Mouse (Mus musculus): ENCODE measurements around the gene Mob3b. TPM values are rescaled to one million over a fixed set of nuclear protein-coding genes. Genes with fewer than 3 reads are reported as not detected.

Gene Mob3b
- polyA plus RNA-seq, 1 experiment: 2.2 TPM

DNA sequence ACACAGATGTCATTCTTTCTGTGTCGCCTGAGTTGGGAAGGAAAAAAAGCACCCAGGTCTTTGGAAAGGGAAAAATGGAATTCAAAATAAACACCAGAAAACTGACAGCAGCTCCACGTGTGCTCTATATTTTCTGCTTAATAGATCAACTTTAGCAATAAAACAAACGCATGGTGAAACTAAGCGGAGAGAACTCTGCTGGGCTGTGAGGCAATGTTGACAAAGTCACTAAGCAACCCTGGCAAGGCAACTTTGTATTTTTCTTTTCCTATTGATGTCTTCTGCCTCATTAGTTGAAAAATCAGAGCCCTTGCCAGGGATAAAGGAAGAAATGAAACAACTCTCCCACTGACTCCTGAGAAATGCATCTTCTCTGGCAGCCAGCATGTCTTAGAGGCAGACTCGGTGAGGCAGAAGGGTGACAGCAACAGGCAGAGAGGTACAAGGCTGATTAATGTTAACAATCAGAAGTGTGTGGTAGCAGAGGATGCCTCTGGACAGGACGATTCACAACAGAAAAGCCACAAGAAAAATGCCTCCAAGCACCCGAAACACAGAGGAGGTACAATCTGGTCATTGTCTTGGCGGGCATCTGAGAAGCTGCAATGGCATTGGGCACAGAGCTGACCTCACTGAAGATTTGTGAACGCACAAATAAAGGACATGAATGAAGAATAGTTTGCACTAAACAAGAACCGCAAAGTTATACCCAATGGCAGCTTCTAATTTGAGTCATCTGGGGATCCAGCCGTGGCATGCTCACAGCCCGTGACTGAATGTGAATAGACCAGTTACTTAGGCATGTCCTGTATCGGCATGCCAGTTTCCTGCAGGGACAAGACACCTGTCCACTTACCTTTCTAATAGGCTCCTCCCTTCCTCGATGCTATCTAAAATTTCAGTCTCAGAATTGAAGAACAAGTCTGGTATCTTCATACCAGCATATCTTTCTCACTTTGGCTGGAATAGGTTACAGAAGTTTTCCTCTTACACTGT lies 67.7 kb downstream of the Mob3b start:
- no peaks in the 10 kb centered on the region for H3K4me1 ChIP-seq (ENCODE audit: control insufficient read depth, insufficient read depth, low read length)
- TF ChIP-seq CTCF (IDR thresholded peaks at IDR 0.05; ENCODE audit: control insufficient read depth, insufficient read depth, low read length) (no peak), POLR2A (IDR thresholded peaks at IDR 0.05; ENCODE audit: borderline replicate concordance, control insufficient read depth, low read depth, low read length) (no peak)
- no peak overlapping the region for H3K27ac ChIP-seq (ENCODE audit: control insufficient read depth, insufficient read depth, low read depth, low read length, poor library complexity)
- 81% methylated on average over 14 of the region's 14 CpGs for WGBS
- no peak overlapping the region for H3K4me3 ChIP-seq (replicated peaks; ENCODE audit: control insufficient read depth, low read depth, low read length)

- H3K4me3 ChIP-seq (replicated peaks; ENCODE audit: control insufficient read depth, low read depth, low read length): no peak overlapping the region
- H3K27ac ChIP-seq (ENCODE audit: control insufficient read depth, insufficient read depth, low read depth, low read length, poor library complexity): no peak overlapping the region
- H3K4me1 ChIP-seq (ENCODE audit: control insufficient read depth, insufficient read depth, low read length): no peaks in the 10 kb centered on the region
- 82% methylated on average over 7 of the region's 7 CpGs for WGBS
- no peak for TF ChIP-seq POLR2A (IDR thresholded peaks at IDR 0.05; ENCODE audit: borderline replicate concordance, control insufficient read depth, low read depth, low read length)
- no peak for TF ChIP-seq CTCF (IDR thresholded peaks at IDR 0.05; ENCODE audit: control insufficient read depth, insufficient read depth, low read length)
These were observed 71.1 kb downstream of the Mob3b start for GRCm38 (mm10) chr4:35086067-35086700.

GRCm38 (mm10) chr4:35084060-35084459 lies 73.2 kb downstream of the Mob3b start:
- 87% methylated on average over 8 of the region's 8 CpGs for WGBS
- no peak overlapping the region for H3K4me3 ChIP-seq (replicated peaks; ENCODE audit: control insufficient read depth, low read depth, low read length)
- TF ChIP-seq CTCF (IDR thresholded peaks at IDR 0.05; ENCODE audit: control insufficient read depth, insufficient read depth, low read length) (no peak), POLR2A (IDR thresholded peaks at IDR 0.05; ENCODE audit: borderline replicate concordance, control insufficient read depth, low read depth, low read length) (no peak)
- H3K27ac ChIP-seq (ENCODE audit: control insufficient read depth, insufficient read depth, low read depth, low read length, poor library complexity): no peak overlapping the region
- H3K4me1 ChIP-seq (ENCODE audit: control insufficient read depth, insufficient read depth, low read length): no peaks in the 10 kb centered on the region

- H3K4me3 ChIP-seq (replicated peaks; ENCODE audit: control insufficient read depth, low read depth, low read length): no peak overlapping the region
- no peak overlapping the region for H3K27ac ChIP-seq (ENCODE audit: control insufficient read depth, insufficient read depth, low read depth, low read length, poor library complexity)
- no peaks in the 10 kb centered on the region for H3K4me1 ChIP-seq (ENCODE audit: control insufficient read depth, insufficient read depth, low read length)
- no peak for TF ChIP-seq CTCF (IDR thresholded peaks at IDR 0.05; ENCODE audit: control insufficient read depth, insufficient read depth, low read length)
- TF ChIP-seq POLR2A (IDR thresholded peaks at IDR 0.05; ENCODE audit: borderline replicate concordance, control insufficient read depth, low read depth, low read length): no peak
- WGBS: 75% methylated on average over 10 of the region's 10 CpGs
These were observed 74.7 kb downstream of the Mob3b start for GRCm38 (mm10) chr4:35082476-35083114.

GRCm38 (mm10) chr4:35080285-35080684 lies 77.0 kb downstream of the Mob3b start:
- no peaks in the 10 kb centered on the region for H3K4me1 ChIP-seq (ENCODE audit: control insufficient read depth, insufficient read depth, low read length)
- WGBS: 36% methylated on average over 6 of the region's 6 CpGs
- H3K27ac ChIP-seq (ENCODE audit: control insufficient read depth, insufficient read depth, low read depth, low read length, poor library complexity): no peak overlapping the region
- TF ChIP-seq POLR2A (IDR thresholded peaks at IDR 0.05; ENCODE audit: borderline replicate concordance, control insufficient read depth, low read depth, low read length) (no peak), CTCF (IDR thresholded peaks at IDR 0.05; ENCODE audit: control insufficient read depth, insufficient read depth, low read length) (no peak)
- H3K4me3 ChIP-seq (replicated peaks; ENCODE audit: control insufficient read depth, low read depth, low read length): no peak overlapping the region

DNA sequence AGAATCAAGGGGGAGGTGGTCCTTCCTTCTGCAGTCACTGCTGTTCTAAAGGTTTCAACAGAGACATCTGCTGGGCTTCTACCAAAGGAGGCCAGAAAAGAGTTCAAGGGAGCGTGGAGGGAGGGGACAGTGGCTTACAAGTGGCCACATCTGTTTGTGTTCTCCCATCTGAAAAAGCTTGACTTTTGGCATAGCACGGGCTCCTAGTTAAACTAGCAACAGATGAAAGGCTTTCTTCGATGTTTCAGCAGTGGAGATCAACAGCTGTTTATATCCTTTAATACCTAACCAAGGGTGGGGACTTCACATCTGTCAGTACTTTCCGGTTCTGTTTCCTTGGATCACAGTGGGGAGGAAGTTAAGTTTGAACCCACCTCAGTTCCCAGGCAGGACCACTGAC lies 88.5 kb downstream of the Mob3b start:
- Histone ChIP-seq H3K4me3 (replicated peaks; ENCODE audit: control insufficient read depth, low read depth, low read length) (no peak overlapping the region), H3K27ac (ENCODE audit: control insufficient read depth, insufficient read depth, low read depth, low read length, poor library complexity) (no peak overlapping the region), H3K4me1 (ENCODE audit: control insufficient read depth, insufficient read depth, low read length) (no peaks in the 10 kb centered on the region; the same call in 1 of the 2 replicates)
- 62% methylated on average over 4 of the region's 4 CpGs for WGBS
- no peak for TF ChIP-seq CTCF (IDR thresholded peaks at IDR 0.05; ENCODE audit: control insufficient read depth, insufficient read depth, low read length)
- TF ChIP-seq POLR2A (IDR thresholded peaks at IDR 0.05; ENCODE audit: borderline replicate concordance, control insufficient read depth, low read depth, low read length): no peak

DNA sequence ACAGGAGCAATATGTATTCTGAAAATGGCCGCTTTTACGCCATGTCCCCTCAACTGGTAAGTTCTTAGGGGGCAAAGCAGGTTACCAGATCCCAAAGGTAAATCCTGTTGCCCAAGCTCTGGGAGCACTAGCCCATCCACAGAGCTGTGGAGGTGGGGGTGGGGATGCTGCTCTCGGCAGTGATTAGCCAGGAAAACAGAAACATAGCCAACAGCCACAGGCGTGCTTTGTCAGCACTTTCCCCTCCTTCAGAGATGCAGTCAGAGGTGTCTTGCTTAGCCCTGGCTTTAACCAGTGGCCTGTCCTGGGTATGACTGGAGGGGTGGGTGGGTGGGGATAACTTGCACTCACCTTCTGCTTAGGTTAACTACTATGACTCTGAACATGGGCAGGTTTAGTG lies 91.1 kb downstream of the Mob3b start:
- Histone ChIP-seq H3K4me1 (ENCODE audit: control insufficient read depth, insufficient read depth, low read length) (no peaks in the 10 kb centered on the region; the same call in 1 of the 2 replicates), H3K27ac (ENCODE audit: control insufficient read depth, insufficient read depth, low read depth, low read length, poor library complexity) (no peak overlapping the region), H3K4me3 (replicated peaks; ENCODE audit: control insufficient read depth, low read depth, low read length) (no peak overlapping the region)
- 86% methylated on average over 4 of the region's 4 CpGs for WGBS
- TF ChIP-seq POLR2A (IDR thresholded peaks at IDR 0.05; ENCODE audit: borderline replicate concordance, control insufficient read depth, low read depth, low read length): no peak
- TF ChIP-seq CTCF (IDR thresholded peaks at IDR 0.05; ENCODE audit: control insufficient read depth, insufficient read depth, low read length): no peak
